Mouse (Mus musculus) kidney, embryonic 16.5 days (tissue): ENCODE measurements around the gene Tbrg1. TPM values are rescaled to one million over a fixed set of nuclear protein-coding genes. Genes with fewer than 3 reads are reported as not detected.
A peak's percentile ranks its signal among the peaks of the same experiment; 100 is the strongest.

Source experiments
- ATAC-seq: fragments of 200-750 bp; cut with Nextera tagmentation; 2 replicates; pipeline ENCODE4 v1.8.0; 2017; ENCODE audit warnings: moderate TSS enrichment; ENCODE audit not compliant: low FRiP score, low TSS enrichment
- H3K27ac ChIP-seq: fragments of 300-500 bp; sonication (generic); 2 replicates; pipeline ENCODE4 v1.5.1; 2014; ENCODE audit warnings: low read length
- H3K27me3 ChIP-seq: fragments of 300-500 bp; sonication (generic); 2 replicates; pipeline ENCODE4 v1.6.1; 2014; ENCODE audit warnings: low read length, control low read depth, mixed read lengths; ENCODE audit not compliant: insufficient read depth
- H3K36me3 ChIP-seq: fragments of 300-500 bp; sonication (generic); 2 replicates; pipeline ENCODE4 v1.6.1; 2014; ENCODE audit warnings: low read length, control low read depth, mixed read lengths; ENCODE audit not compliant: insufficient read depth
- H3K4me1 ChIP-seq: fragments of 300-500 bp; sonication (generic); 2 replicates; pipeline ENCODE4 v1.6.1; 2014; ENCODE audit warnings: low read length, control low read depth, mixed read lengths; ENCODE audit not compliant: insufficient read depth
- H3K4me2 ChIP-seq: fragments of 300-500 bp; sonication (generic); replicated peaks from 2 replicates; pipeline ENCODE4 v1.6.1; 2014; ENCODE audit warnings: low read depth, low read length
- H3K4me3 ChIP-seq: fragments of 300-500 bp; sonication (generic); 2 replicates; pipeline ENCODE4 v1.5.1; 2014; ENCODE audit warnings: mild to moderate bottlenecking, low read length
- H3K9ac ChIP-seq: fragments of 300-500 bp; sonication (generic); replicated peaks from 2 replicates; pipeline ENCODE4 v1.6.1; 2014; ENCODE audit warnings: low read length
- H3K9me3 ChIP-seq: fragments of 300-500 bp; sonication (generic); 2 replicates; pipeline ENCODE4 v1.6.1; 2016; ENCODE audit warnings: low read length, control low read depth
- WGBS: fragments of 180-500 bp; shearing (Covaris S2); extraction: QIAGEN DNeasy Blood & Tissue Kit; methylation state at CpG from one replicate; pipeline ENCODE4 v1.1.7; 2014; 5-methylcytosine and 5-hydroxymethylcytosine counted together
- polyA plus RNA-seq: library from polyadenylated mRNA; unstranded; fragments of >200 nt; fragmentation: Nextera tagmentation; extraction: Ambion mirVana; gene quantifications from 2 replicates; pipeline ENCODE4 v1.2.1, GENCODE M21; 2015

Tbrg1 gene
- polyA plus RNA-seq = 146 and 147 TPM in 2 replicates

GRCm38 (mm10) chr9:37656931-37657481 is at the start of gene Tbrg1:
Gene Tbrg1, minus strand, starts transcription at chr9:37657312.
- H3K27ac ChIP-seq = peak within 1 kb of the TSS; percentile 94
- H3K27me3 ChIP-seq = no peaks in the 10 kb centered on the region
- H3K9ac ChIP-seq = peak within 1 kb of the TSS; percentile 91
- H3K9me3 ChIP-seq = no peaks in the 10 kb centered on the region
- peaks cover 10% of the 10 kb centered on the region; the same call in 1 of the 2 replicates for H3K4me1 ChIP-seq
- H3K4me2 ChIP-seq = peak within 1 kb of the TSS; percentile 89
- under 1% methylated on average over 36 of the region's 36 CpGs for WGBS
- peak; percentile 96 for ATAC-seq
- H3K4me3 ChIP-seq = peak within 1 kb of the TSS; percentile 90
- peaks cover 24% of the 10 kb centered on the region for H3K36me3 ChIP-seq

GRCm38 (mm10) chr9:37689970-37690686 is 33.0 kb upstream of the Tbrg1 start:
- no peaks in the 10 kb centered on the region for H3K4me1 ChIP-seq
- H3K4me2 ChIP-seq = no peak overlapping the region
- ATAC-seq = no peak
- H3K9me3 ChIP-seq = no peaks in the 10 kb centered on the region
- no peaks in the 10 kb centered on the region for H3K27me3 ChIP-seq
- no peaks in the 10 kb centered on the region for H3K36me3 ChIP-seq
- no peak overlapping the region for H3K4me3 ChIP-seq
- no peak overlapping the region for H3K27ac ChIP-seq
- WGBS = 57% methylated on average over 5 of the region's 5 CpGs
- H3K9ac ChIP-seq = no peak overlapping the region

GRCm38 (mm10) chr9:37687941-37688303 is 30.8 kb upstream of the Tbrg1 start:
- WGBS = 44% methylated on average over 3 of the region's 3 CpGs
- Histone ChIP-seq H3K9ac (no peak overlapping the region), H3K4me2 (no peak overlapping the region), H3K9me3 (no peaks in the 10 kb centered on the region), H3K36me3 (no peaks in the 10 kb centered on the region), H3K4me3 (no peak overlapping the region), H3K27ac (no peak overlapping the region), H3K27me3 (no peaks in the 10 kb centered on the region), H3K4me1 (no peaks in the 10 kb centered on the region)
- ATAC-seq = no peak

GRCm38 (mm10) chr9:37687288-37687940 is 30.3 kb upstream of the Tbrg1 start:
- Histone ChIP-seq H3K27me3 (no peaks in the 10 kb centered on the region), H3K36me3 (no peaks in the 10 kb centered on the region), H3K4me1 (no peaks in the 10 kb centered on the region), H3K9me3 (no peaks in the 10 kb centered on the region), H3K9ac (no peak overlapping the region), H3K27ac (no peak overlapping the region), H3K4me2 (no peak overlapping the region), H3K4me3 (no peak overlapping the region)
- ATAC-seq = no peak
- WGBS = 85% methylated on average over 3 of the region's 3 CpGs

GRCm38 (mm10) chr9:37681123-37681522 is 24.0 kb upstream of the Tbrg1 start:
- no peaks in the 10 kb centered on the region for H3K36me3 ChIP-seq
- H3K9me3 ChIP-seq = no peaks in the 10 kb centered on the region
- ATAC-seq = no peak
- no peak overlapping the region for H3K4me2 ChIP-seq
- no peak overlapping the region for H3K4me3 ChIP-seq
- no peak overlapping the region for H3K27ac ChIP-seq
- no peak overlapping the region for H3K9ac ChIP-seq
- no peaks in the 10 kb centered on the region for H3K4me1 ChIP-seq
- 92% methylated on average over 1 of the region's 1 CpGs for WGBS
- no peaks in the 10 kb centered on the region for H3K27me3 ChIP-seq

GRCm38 (mm10) chr9:37675287-37675686 is 18.2 kb upstream of the Tbrg1 start:
- H3K4me2 ChIP-seq = no peak overlapping the region
- H3K27ac ChIP-seq = no peak overlapping the region
- no peaks in the 10 kb centered on the region for H3K27me3 ChIP-seq
- ATAC-seq = no peak
- H3K4me1 ChIP-seq = no peaks in the 10 kb centered on the region
- WGBS = 76% methylated on average over 4 of the region's 4 CpGs
- H3K9me3 ChIP-seq = no peaks in the 10 kb centered on the region
- H3K9ac ChIP-seq = no peak overlapping the region
- no peaks in the 10 kb centered on the region for H3K36me3 ChIP-seq
- H3K4me3 ChIP-seq = no peak overlapping the region

GRCm38 (mm10) chr9:37670261-37670660 is 13.1 kb upstream of the Tbrg1 start:
- no peak overlapping the region for H3K4me2 ChIP-seq
- H3K27me3 ChIP-seq = no peaks in the 10 kb centered on the region
- no peak overlapping the region for H3K9ac ChIP-seq
- H3K9me3 ChIP-seq = no peaks in the 10 kb centered on the region
- no peak overlapping the region for H3K27ac ChIP-seq
- WGBS = 92% methylated on average over 3 of the region's 3 CpGs
- H3K4me3 ChIP-seq = no peak overlapping the region
- H3K36me3 ChIP-seq = no peaks in the 10 kb centered on the region
- H3K4me1 ChIP-seq = no peaks in the 10 kb centered on the region
- no peak for ATAC-seq

- Histone ChIP-seq H3K4me2 (no peak overlapping the region), H3K9ac (no peak overlapping the region), H3K27me3 (no peaks in the 10 kb centered on the region), H3K4me3 (no peak overlapping the region), H3K4me1 (no peaks in the 10 kb centered on the region), H3K9me3 (no peaks in the 10 kb centered on the region), H3K36me3 (no peaks in the 10 kb centered on the region), H3K27ac (no peak overlapping the region)
- no peak for ATAC-seq
- whole genome bisulfite sequencing = 30% methylated on average over 4 of the region's 4 CpGs
Measured at GRCm38 (mm10) chr9:37669678-37670077, 12.6 kb upstream of the Tbrg1 start.

- Histone ChIP-seq H3K4me3 (no peak within 1 kb of the TSS), H3K27me3 (no peaks in the 10 kb centered on the region), H3K4me1 (no peaks in the 10 kb centered on the region), H3K9ac (no peak within 1 kb of the TSS), H3K9me3 (no peaks in the 10 kb centered on the region), H3K36me3 (no peaks in the 10 kb centered on the region), H3K4me2 (no peak within 1 kb of the TSS), H3K27ac (no peak within 1 kb of the TSS)
- peak; percentile 31; the same call in 1 of the 2 replicates for ATAC-seq
- WGBS = 64% methylated on average over 6 of the region's 6 CpGs
Measured at GRCm38 (mm10) chr9:37669115-37669514, 12.0 kb upstream of the Tbrg1 start, which contains the start of gene Panx3. Gene Panx3, minus strand, starts transcription at chr9:37669235.

- Histone ChIP-seq H3K27ac (no peak overlapping the region), H3K36me3 (no peaks in the 10 kb centered on the region), H3K9ac (no peak overlapping the region), H3K4me1 (no peaks in the 10 kb centered on the region), H3K4me2 (no peak overlapping the region), H3K4me3 (no peak overlapping the region), H3K9me3 (no peaks in the 10 kb centered on the region), H3K27me3 (no peaks in the 10 kb centered on the region)
- ATAC-seq = no peak
- WGBS = 68% methylated on average over 7 of the region's 7 CpGs
Measured at GRCm38 (mm10) chr9:37666045-37666444, 8.9 kb upstream of the Tbrg1 start.
